Mouse (Mus musculus) heart, embryonic 15.5 days (tissue): Measurements from ENCODE around the gene Cdhr5. TPM values are rescaled to one million over a fixed set of nuclear protein-coding genes. Genes with fewer than 3 reads are reported as not detected.
A peak's percentile ranks its signal among the peaks of the same experiment; 100 is the strongest.

Experiments
- ATAC-seq: fragments of 200-750 bp; cut with Nextera tagmentation; replicated peaks from 2 replicates; pipeline ENCODE4 v1.8.0; 2017; ENCODE audit warnings: low read depth, moderate TSS enrichment; ENCODE audit not compliant: insufficient number of reproducible peaks, insufficient read depth, low FRiP score
- H3K27ac ChIP-seq: fragments of 300-500 bp; sonication (generic); 2 replicates; pipeline ENCODE4 v1.5.1; 2015; ENCODE audit warnings: mild to moderate bottlenecking, inconsistent platforms
- H3K27me3 ChIP-seq: fragments of 300-500 bp; sonication (generic); 2 replicates; pipeline ENCODE4 v1.6.1; 2015; ENCODE audit warnings: inconsistent platforms
- H3K36me3 ChIP-seq: fragments of 300-500 bp; sonication (generic); 2 replicates; pipeline ENCODE4 v1.6.1; 2015; ENCODE audit warnings: mild to moderate bottlenecking, inconsistent platforms
- H3K4me1 ChIP-seq: fragments of 300-500 bp; sonication (generic); replicated peaks from 2 replicates; pipeline ENCODE4 v1.6.1; 2015; ENCODE audit warnings: inconsistent platforms
- H3K4me2 ChIP-seq: fragments of 300-500 bp; sonication (generic); 2 replicates; pipeline ENCODE4 v1.6.1; 2015; ENCODE audit warnings: inconsistent platforms, mild to moderate bottlenecking, moderate library complexity
- H3K4me3 ChIP-seq: fragments of 300-500 bp; sonication (generic); 2 replicates; pipeline ENCODE4 v1.5.1; 2015; ENCODE audit warnings: mild to moderate bottlenecking, inconsistent platforms
- H3K9ac ChIP-seq: fragments of 300-500 bp; sonication (generic); 2 replicates; pipeline ENCODE4 v1.6.1; 2015; ENCODE audit warnings: mild to moderate bottlenecking, inconsistent platforms
- H3K9me3 ChIP-seq: fragments of 300-500 bp; sonication (generic); replicated peaks from 2 replicates; pipeline ENCODE4 v1.6.1; 2016; ENCODE audit warnings: inconsistent platforms
- WGBS: fragments of 180-500 bp; shearing (Covaris S2); methylation state at CpG from one replicate; pipeline ENCODE4 v1.1.7; 2015; ENCODE audit warnings: mixed read lengths; 5-methylcytosine and 5-hydroxymethylcytosine counted together
- polyA plus RNA-seq: library from polyadenylated mRNA; unstranded; fragments of >200 nt; fragmentation: Nextera tagmentation; extraction: Ambion mirVana; gene quantifications from 2 replicates; pipeline ENCODE4 v1.2.1, GENCODE M21; 2015

Gene Cdhr5
- 0.05 TPM in 1 of 2 replicates, not detected in the other for polyA plus RNA-seq

GRCm38 (mm10) chr7:141276546-141276945, at the start of gene Cdhr5:
Gene Cdhr5, minus strand, starts transcription at chr7:141276786.
- H3K4me2 ChIP-seq = no peak within 1 kb of the TSS
- no peak within 1 kb of the TSS for H3K4me3 ChIP-seq
- 75% methylated on average over 11 of the region's 11 CpGs for WGBS
- H3K9ac ChIP-seq = no peak within 1 kb of the TSS
- H3K9me3 ChIP-seq = no peaks in the 10 kb centered on the region
- H3K27me3 ChIP-seq = peaks cover 25% of the 10 kb centered on the region
- peaks cover 11% of the 10 kb centered on the region for H3K4me1 ChIP-seq
- ATAC-seq = no peak
- H3K36me3 ChIP-seq = no peaks in the 10 kb centered on the region
- H3K27ac ChIP-seq = no peak within 1 kb of the TSS

GRCm38 (mm10) chr7:141324686-141325085, 48.1 kb upstream of the Cdhr5 start:
- H3K9me3 ChIP-seq = no peaks in the 10 kb centered on the region
- no peak overlapping the region for H3K27ac ChIP-seq
- H3K36me3 ChIP-seq = peaks cover 37% of the 10 kb centered on the region
- no peaks in the 10 kb centered on the region for H3K27me3 ChIP-seq
- 70% methylated on average over 1 of the region's 1 CpGs for WGBS
- ATAC-seq = no peak
- H3K4me3 ChIP-seq = no peak overlapping the region
- no peak overlapping the region for H3K4me2 ChIP-seq
- peaks cover 24% of the 10 kb centered on the region for H3K4me1 ChIP-seq
- no peak overlapping the region for H3K9ac ChIP-seq

- no peak overlapping the region for H3K4me2 ChIP-seq
- ATAC-seq = no peak
- WGBS = 75% methylated on average over 2 of the region's 2 CpGs
- no peak overlapping the region for H3K27ac ChIP-seq
- no peak overlapping the region for H3K4me3 ChIP-seq
- H3K36me3 ChIP-seq = peaks cover 75% of the 10 kb centered on the region
- no peaks in the 10 kb centered on the region for H3K4me1 ChIP-seq
- no peak overlapping the region for H3K9ac ChIP-seq
- H3K27me3 ChIP-seq = no peaks in the 10 kb centered on the region
- no peaks in the 10 kb centered on the region for H3K9me3 ChIP-seq
These were observed 42.9 kb upstream of the Cdhr5 start for GRCm38 (mm10) chr7:141319446-141319845.

- H3K27ac ChIP-seq = no peak overlapping the region
- H3K27me3 ChIP-seq = no peaks in the 10 kb centered on the region
- no peak overlapping the region for H3K4me2 ChIP-seq
- H3K9ac ChIP-seq = no peak overlapping the region
- WGBS = 71% methylated on average over 1 of the region's 1 CpGs
- H3K4me1 ChIP-seq = no peaks in the 10 kb centered on the region
- ATAC-seq = no peak
- no peaks in the 10 kb centered on the region for H3K9me3 ChIP-seq
- H3K4me3 ChIP-seq = no peak overlapping the region
- H3K36me3 ChIP-seq = peaks cover 80% of the 10 kb centered on the region
These were observed 41.1 kb upstream of the Cdhr5 start for GRCm38 (mm10) chr7:141317619-141318132.

GRCm38 (mm10) chr7:141315974-141316373, 39.4 kb upstream of the Cdhr5 start:
- WGBS = 71% methylated on average over 5 of the region's 5 CpGs
- Histone ChIP-seq H3K4me2 (no peak overlapping the region), H3K4me1 (no peaks in the 10 kb centered on the region), H3K9ac (no peak overlapping the region), H3K27ac (no peak overlapping the region), H3K36me3 (peaks cover 77% of the 10 kb centered on the region), H3K9me3 (no peaks in the 10 kb centered on the region), H3K4me3 (no peak overlapping the region), H3K27me3 (no peaks in the 10 kb centered on the region)
- peak; percentile 64; the same call in 1 of the 2 replicates for ATAC-seq

- ATAC-seq = no peak
- Histone ChIP-seq H3K9ac (no peak overlapping the region), H3K4me3 (no peak overlapping the region), H3K9me3 (no peaks in the 10 kb centered on the region), H3K4me2 (no peak overlapping the region), H3K4me1 (no peaks in the 10 kb centered on the region), H3K27ac (no peak overlapping the region), H3K27me3 (no peaks in the 10 kb centered on the region), H3K36me3 (peaks cover 80% of the 10 kb centered on the region)
- 80% methylated on average over 8 of the region's 8 CpGs for WGBS
These were observed 38.5 kb upstream of the Cdhr5 start for GRCm38 (mm10) chr7:141315076-141315475.

GRCm38 (mm10) chr7:141314416-141314815, 37.8 kb upstream of the Cdhr5 start:
- ATAC-seq = no peak
- no peak overlapping the region for H3K4me3 ChIP-seq
- no peaks in the 10 kb centered on the region for H3K9me3 ChIP-seq
- H3K27ac ChIP-seq = no peak overlapping the region
- H3K36me3 ChIP-seq = peaks cover 80% of the 10 kb centered on the region
- H3K9ac ChIP-seq = no peak overlapping the region
- whole genome bisulfite sequencing = 82% methylated on average over 2 of the region's 2 CpGs
- H3K4me2 ChIP-seq = no peak overlapping the region
- no peaks in the 10 kb centered on the region for H3K4me1 ChIP-seq
- no peaks in the 10 kb centered on the region for H3K27me3 ChIP-seq

- Histone ChIP-seq H3K4me1 (no peaks in the 10 kb centered on the region), H3K36me3 (peaks cover 81% of the 10 kb centered on the region), H3K9ac (no peak overlapping the region), H3K4me2 (no peak overlapping the region), H3K4me3 (no peak overlapping the region), H3K27ac (no peak overlapping the region), H3K27me3 (no peaks in the 10 kb centered on the region), H3K9me3 (no peaks in the 10 kb centered on the region)
- no peak for ATAC-seq
- WGBS = 84% methylated on average over 4 of the region's 4 CpGs
These were observed 28.0 kb upstream of the Cdhr5 start for GRCm38 (mm10) chr7:141304537-141304936.

- H3K4me2 ChIP-seq = no peak overlapping the region
- no peaks in the 10 kb centered on the region for H3K4me1 ChIP-seq
- H3K27ac ChIP-seq = no peak overlapping the region
- no peaks in the 10 kb centered on the region for H3K9me3 ChIP-seq
- 84% methylated on average over 1 of the region's 1 CpGs for WGBS
- no peak overlapping the region for H3K9ac ChIP-seq
- ATAC-seq = no peak
- no peak overlapping the region for H3K4me3 ChIP-seq
- peaks cover 73% of the 10 kb centered on the region for H3K36me3 ChIP-seq
- H3K27me3 ChIP-seq = no peaks in the 10 kb centered on the region
These were observed 26.2 kb upstream of the Cdhr5 start for GRCm38 (mm10) chr7:141302702-141303268.

- 95% methylated on average over 9 of the region's 9 CpGs for WGBS
- no peaks in the 10 kb centered on the region for H3K9me3 ChIP-seq
- H3K27me3 ChIP-seq = no peaks in the 10 kb centered on the region
- no peak for ATAC-seq
- no peak overlapping the region for H3K9ac ChIP-seq
- H3K4me3 ChIP-seq = no peak overlapping the region
- peaks cover 61% of the 10 kb centered on the region for H3K36me3 ChIP-seq
- H3K4me2 ChIP-seq = no peak overlapping the region
- no peaks in the 10 kb centered on the region for H3K4me1 ChIP-seq
- no peak overlapping the region for H3K27ac ChIP-seq
These were observed 24.8 kb upstream of the Cdhr5 start for GRCm38 (mm10) chr7:141301386-141301785.

- no peak for ATAC-seq
- WGBS = 92% methylated on average over 8 of the region's 8 CpGs
- Histone ChIP-seq H3K27me3 (peaks cover 19% of the 10 kb centered on the region), H3K4me1 (peaks cover 7% of the 10 kb centered on the region), H3K9me3 (no peaks in the 10 kb centered on the region), H3K27ac (no peak overlapping the region), H3K36me3 (peaks cover 43% of the 10 kb centered on the region), H3K4me2 (no peak overlapping the region), H3K4me3 (no peak overlapping the region), H3K9ac (no peak overlapping the region)
These were observed 22.6 kb upstream of the Cdhr5 start for GRCm38 (mm10) chr7:141299175-141299574.
